Mouse (Mus musculus): ENCODE measurements around the gene Ciart. TPM values are rescaled to one million over a fixed set of nuclear protein-coding genes. Genes with fewer than 3 reads are reported as not detected.

The Ciart gene
- total and polyA plus RNA-seq, 3 experiments: 1.0 to 5.1 (median 1.0) TPM

- Histone ChIP-seq H3K9me3 (replicated peaks; ENCODE audit: low read length) (no peaks in the 10 kb centered on the region), H3K9ac (ENCODE audit: insufficient read depth, low read depth) (no peak overlapping the region), H3K36me3 (replicated peaks in 1 of 2; ENCODE audit: control insufficient read depth in 1 of 2, insufficient read depth in 1 of 2, low read length in 1 of 2) (no peaks in the 10 kb centered on the region), H3K4me1 (ENCODE audit: control insufficient read depth in 1 of 2, insufficient read depth in 2 of 2) (peaks cover 6 to 14% of the 10 kb centered on the region in 2 experiments), H3K79me2 (replicated peaks; ENCODE audit: control insufficient read depth, extremely low read depth, insufficient read depth, poor library complexity, severe bottlenecking) (no peaks in the 10 kb centered on the region), H3K4me3 (replicated peaks in 1 of 3; ENCODE audit: low read depth in 2 of 3, low read length in 2 of 3, poor library complexity in 1 of 3) (no peak overlapping the region), H3K4me2 (ENCODE audit: insufficient read depth, low read depth, poor library complexity, severe bottlenecking) (no peak overlapping the region), H3K27ac (ENCODE audit: insufficient read depth, low read depth) (no peak overlapping the region), H3K27me3 (replicated peaks) (peaks cover 9% of the 10 kb centered on the region)
- dilution Hi-C loops (cut with MboI; ENCODE audit: extremely low pct_ligation_motif_present, extremely low pct_unique_long_range_greater_than_20kb, low sequenced_read_pairs): no loop called here
- no peak for DNase-seq (ENCODE audit: extremely low read depth)
- TF ChIP-seq MXI1 (IDR thresholded peaks at IDR 0.05; ENCODE audit: low read depth, low read length) (no peak), MAFK (IDR thresholded peaks at IDR 0.05; ENCODE audit: insufficient replicate concordance, low read length) (no peak), GABPA (IDR thresholded peaks at IDR 0.05; ENCODE audit: insufficient replicate concordance, low read depth, low read length) (no peak), HCFC1 (IDR thresholded peaks at IDR 0.05; ENCODE audit: low read depth, low read length) (no peak), ZNF384 (IDR thresholded peaks at IDR 0.05; ENCODE audit: low read depth, low read length) (no peak), ZMIZ1 (IDR thresholded peaks at IDR 0.05; ENCODE audit: low read depth, low read length) (no peak), ZC3H11A (IDR thresholded peaks at IDR 0.05; ENCODE audit: low read depth, low read length) (no peak), MEF2A (IDR thresholded peaks at IDR 0.05; ENCODE audit: borderline replicate concordance, low read depth, low read length) (no peak)
- in situ Hi-C loops (cut with MboI; ENCODE audit: low pct_ligation_motif_present, low pct_unique_long_range_greater_than_20kb, low sequenced_read_pairs): no loop called here
Measured at GRCm38 (mm10) chr3:95914706-95915105, 32.7 kb upstream of the Ciart start.

- peaks cover 12% of the 10 kb centered on the region for H3K27me3 ChIP-seq (replicated peaks)
- no peak for TF ChIP-seq UBTF (IDR thresholded peaks at IDR 0.05; ENCODE audit: low read depth, low read length)
- TF ChIP-seq IRF4 (IDR thresholded peaks at IDR 0.05; ENCODE audit: low read depth, low read length): no peak
- DNase-seq (ENCODE audit: extremely low read depth): no peak
- H3K36me3 ChIP-seq (replicated peaks in 1 of 2; ENCODE audit: control insufficient read depth in 1 of 2, insufficient read depth in 1 of 2, low read length in 1 of 2): no peaks in the 10 kb centered on the region
- no peak overlapping the region for H3K9ac ChIP-seq (ENCODE audit: insufficient read depth, low read depth)
- no peaks in the 10 kb centered on the region for H3K9me3 ChIP-seq (replicated peaks; ENCODE audit: low read length)
- dilution Hi-C loops (cut with MboI; ENCODE audit: extremely low pct_ligation_motif_present, extremely low pct_unique_long_range_greater_than_20kb, low sequenced_read_pairs): no loop called here
- no peak overlapping the region for H3K4me3 ChIP-seq (replicated peaks in 1 of 3; ENCODE audit: low read depth in 2 of 3, low read length in 2 of 3, poor library complexity in 1 of 3)
- in situ Hi-C loops (cut with MboI; ENCODE audit: low pct_ligation_motif_present, low pct_unique_long_range_greater_than_20kb, low sequenced_read_pairs): no loop called here
- H3K4me1 ChIP-seq (ENCODE audit: control insufficient read depth in 1 of 2, insufficient read depth in 2 of 2): peaks cover 7 to 12% of the 10 kb centered on the region in 2 experiments
- no peak overlapping the region for H3K27ac ChIP-seq (ENCODE audit: insufficient read depth, low read depth)
- H3K4me2 ChIP-seq (ENCODE audit: insufficient read depth, low read depth, poor library complexity, severe bottlenecking): no peak overlapping the region
- no peaks in the 10 kb centered on the region for H3K79me2 ChIP-seq (replicated peaks; ENCODE audit: control insufficient read depth, extremely low read depth, insufficient read depth, poor library complexity, severe bottlenecking)
Measured at GRCm38 (mm10) chr3:95907613-95908012, 25.6 kb upstream of the Ciart start.

- Histone ChIP-seq H3K9ac (ENCODE audit: insufficient read depth, low read depth) (peak overlapping the region; percentile 64; the same call in 1 of the 2 replicates), H3K4me2 (ENCODE audit: insufficient read depth, low read depth, poor library complexity, severe bottlenecking) (peak overlapping the region; percentile 100), H3K27me3 (replicated peaks) (peaks cover 12% of the 10 kb centered on the region), H3K4me1 (ENCODE audit: control insufficient read depth in 1 of 2, insufficient read depth in 2 of 2) (peaks cover 7 to 12% of the 10 kb centered on the region in 2 experiments), H3K9me3 (replicated peaks; ENCODE audit: low read length) (no peaks in the 10 kb centered on the region), H3K4me3 (replicated peaks in 1 of 3; ENCODE audit: low read depth in 2 of 3, low read length in 2 of 3, poor library complexity in 1 of 3) (peak overlapping the region; percentile 31 to 45 (median 34)), H3K79me2 (replicated peaks; ENCODE audit: control insufficient read depth, extremely low read depth, insufficient read depth, poor library complexity, severe bottlenecking) (no peaks in the 10 kb centered on the region), H3K36me3 (replicated peaks in 1 of 2; ENCODE audit: control insufficient read depth in 1 of 2, insufficient read depth in 1 of 2, low read length in 1 of 2) (no peaks in the 10 kb centered on the region), H3K27ac (ENCODE audit: insufficient read depth, low read depth) (no peak overlapping the region)
- dilution Hi-C loops (cut with MboI; ENCODE audit: extremely low pct_ligation_motif_present, extremely low pct_unique_long_range_greater_than_20kb, low sequenced_read_pairs) (no loop called here), in situ Hi-C loops (cut with MboI; ENCODE audit: low pct_ligation_motif_present, low pct_unique_long_range_greater_than_20kb, low sequenced_read_pairs) (no loop called here)
- TF ChIP-seq MXI1 (IDR thresholded peaks at IDR 0.05; ENCODE audit: low read depth, low read length): 0 out of 2 replicates have a peak, but pooled peaks have one; percentile 19
- no peak for TF ChIP-seq RCOR1 (conservative IDR thresholded peaks at IDR 0.05; ENCODE audit: low read depth, low read length)
- TF ChIP-seq TCF12 (IDR thresholded peaks at IDR 0.05; ENCODE audit: low read depth, low read length): no peak
- TF ChIP-seq POLR2A (IDR thresholded peaks at IDR 0.05; ENCODE audit: low read depth, low read length): no peak
- no peak for TF ChIP-seq MYC (IDR thresholded peaks at IDR 0.05; ENCODE audit: low read depth, low read length)
- TF ChIP-seq CHD1 (IDR thresholded peaks at IDR 0.05; ENCODE audit: low read depth, low read length): no peak
- peak; percentile 88 for TF ChIP-seq SMC3 (IDR thresholded peaks at IDR 0.05; ENCODE audit: low read depth, low read length)
- TF ChIP-seq POLR2AphosphoS2 (IDR thresholded peaks at IDR 0.05; ENCODE audit: low read depth, low read length): no peak
- no peak for TF ChIP-seq ZC3H11A (IDR thresholded peaks at IDR 0.05; ENCODE audit: low read depth, low read length)
- no peak for TF ChIP-seq SIN3A (IDR thresholded peaks at IDR 0.05; ENCODE audit: low read length)
- no peak for TF ChIP-seq NRF1 (IDR thresholded peaks at IDR 0.05; ENCODE audit: low read depth, low read length)
- no peak for TF ChIP-seq IRF4 (IDR thresholded peaks at IDR 0.05; ENCODE audit: low read depth, low read length)
- TF ChIP-seq UBTF (IDR thresholded peaks at IDR 0.05; ENCODE audit: low read depth, low read length): no peak
- TF ChIP-seq KAT2A (IDR thresholded peaks at IDR 0.05; ENCODE audit: insufficient replicate concordance, low read length): no peak
- peak; percentile 79 for TF ChIP-seq RAD21 (IDR thresholded peaks at IDR 0.05; ENCODE audit: low read depth, low read length)
- TF ChIP-seq TBP (conservative IDR thresholded peaks at IDR 0.05; ENCODE audit: low read depth, low read length): no peak
- no peak for TF ChIP-seq ZNF384 (IDR thresholded peaks at IDR 0.05; ENCODE audit: low read depth, low read length)
- TF ChIP-seq ZKSCAN1 (IDR thresholded peaks at IDR 0.05; ENCODE audit: borderline replicate concordance, low read depth, low read length): no peak
- peak in 1 of 2 experiments; percentile 92; a peak in 3 of 4 replicates for TF ChIP-seq CTCF (conservative IDR thresholded peaks at IDR 0.05 in 1 of 2, IDR thresholded peaks at IDR 0.05 in 1 of 2; ENCODE audit: low read depth in 2 of 2, low read length in 2 of 2)
- no peak for DNase-seq (ENCODE audit: extremely low read depth)
Measured at GRCm38 (mm10) chr3:95906860-95907259, 24.8 kb upstream of the Ciart start.
